In the genomic region with DNA sequence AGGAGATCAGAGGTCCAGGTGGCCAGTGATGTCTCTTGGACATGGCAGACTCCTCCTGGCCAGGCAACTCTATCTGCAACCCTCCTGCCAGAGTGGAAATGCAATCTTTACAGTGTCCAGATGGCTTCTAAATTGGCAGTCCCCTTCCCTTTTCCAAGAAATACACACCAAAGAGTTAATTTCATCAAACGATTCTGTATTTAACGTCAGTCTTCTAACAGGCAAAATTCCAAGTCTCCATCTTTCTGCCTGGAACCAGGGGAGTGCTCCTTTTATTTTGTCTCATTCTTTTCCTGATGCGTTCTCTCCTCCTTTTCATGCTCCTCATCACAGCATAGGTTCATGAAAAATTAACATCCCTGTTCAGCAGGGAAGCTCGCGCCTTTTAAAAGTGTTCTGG, we compare ENCODE assay signal across 15 mouse cellular contexts.
"Had no signal": no experiment of that assay in that cellular context is flagged by ENCODE, and none has a peak within 500 bp of the region (broad histone marks: within the 10 kb centered on the region; RNA-seq: fewer than 3 reads in every experiment).

No protein-coding gene starts in this region.

- ATAC-seq: liver, postnatal 0 days had no signal

- H3K4me3 ChIP-seq: kidney, embryonic 15.5 days; left cerebral cortex, adult 2 months; limb, embryonic 12.5 days; liver, embryonic 13.5 days; lung, embryonic 15.5 days; megakaryocyte, embryonic 14.5 days; midbrain, embryonic 12.5 days; neural tube, embryonic 12.5 days had no signal

- H3K4me2 ChIP-seq: kidney, embryonic 15.5 days; limb, embryonic 12.5 days; liver, embryonic 13.5 days; lung, embryonic 15.5 days; midbrain, embryonic 12.5 days; neural tube, embryonic 12.5 days had no signal

- DNase-seq: kidney, postnatal 14 days; liver; liver, embryonic 13.5 days; liver, postnatal 0 days; lung, postnatal 14 days; thymus, adult 18-20 months; thymus, postnatal 14 days had no signal

- H3K27ac ChIP-seq: kidney, embryonic 15.5 days; left cerebral cortex, adult 2 months; limb, embryonic 12.5 days; liver, embryonic 13.5 days; lung, embryonic 15.5 days; macrophage; midbrain, embryonic 12.5 days; neural tube, embryonic 12.5 days had no signal

- H3K36me3 ChIP-seq: kidney, embryonic 15.5 days; limb, embryonic 12.5 days; liver, embryonic 13.5 days; lung, embryonic 15.5 days; midbrain, embryonic 12.5 days; neural tube, embryonic 12.5 days had no signal

- H3K9ac ChIP-seq: kidney, embryonic 15.5 days; limb, embryonic 12.5 days; liver, embryonic 13.5 days; liver, postnatal 0 days; lung, embryonic 15.5 days; midbrain, embryonic 12.5 days; neural tube, embryonic 12.5 days had no signal

- H3K4me1 ChIP-seq: kidney, embryonic 15.5 days; liver, embryonic 13.5 days; lung, embryonic 15.5 days; midbrain, embryonic 12.5 days; neural tube, embryonic 12.5 days had no signal

- H3K27me3 ChIP-seq: kidney, embryonic 15.5 days; limb, embryonic 12.5 days; liver, embryonic 13.5 days; lung, embryonic 15.5 days; megakaryocyte, embryonic 14.5 days; midbrain, embryonic 12.5 days; neural tube, embryonic 12.5 days had no signal

- H3K9me3 ChIP-seq: kidney, embryonic 15.5 days; limb, embryonic 12.5 days; liver, embryonic 13.5 days; lung, embryonic 15.5 days; megakaryocyte, embryonic 14.5 days; midbrain, embryonic 12.5 days; neural tube, embryonic 12.5 days had no signal
